Mouse (Mus musculus) forebrain, embryonic 14.5 days (tissue): ENCODE measurements around the gene Wbp4. TPM values are rescaled to one million over a fixed set of nuclear protein-coding genes. Genes with fewer than 3 reads are reported as not detected.
"Not testable (repeated sequence)": the region's sequence is repeated elsewhere in the genome, so short reads cannot be mapped to it uniquely, and the experiment has no call there.

ENCODE experiments used
- ATAC-seq: fragments of 200-750 bp; cut with Nextera tagmentation; 2 replicates; pipeline ENCODE4 v1.8.0; 2017; ENCODE audit warnings: mild to moderate bottlenecking, moderate library complexity
- DNase-seq: peaks from one replicate; pipeline ENCODE4 v3.0.0-alpha.2; 2015; ENCODE audit warnings: low spot score
- H3K27ac ChIP-seq: fragments of 300-500 bp; sonication (generic); 2 replicates; pipeline ENCODE4 v1.5.1; 2014; ENCODE audit warnings: low read depth, mild to moderate bottlenecking, control low read depth, low read length, moderate library complexity
- H3K27me3 ChIP-seq: fragments of 300-500 bp; sonication (generic); replicated peaks from 2 replicates; pipeline ENCODE4 v1.6.1; 2014; ENCODE audit warnings: low read length, control low read depth, mixed read lengths; ENCODE audit not compliant: control insufficient read depth, insufficient read depth
- H3K36me3 ChIP-seq: fragments of 300-500 bp; sonication (generic); 2 replicates; pipeline ENCODE4 v1.6.1; 2014; ENCODE audit warnings: low read length, control low read depth; ENCODE audit not compliant: control insufficient read depth, insufficient read depth
- H3K4me1 ChIP-seq: fragments of 300-500 bp; sonication (generic); 2 replicates; pipeline ENCODE4 v1.6.1; 2014; ENCODE audit warnings: antibody characterized with exemption, low read length, control low read depth; ENCODE audit not compliant: control insufficient read depth, insufficient read depth
- H3K4me2 ChIP-seq: fragments of 300-500 bp; sonication (generic); 2 replicates; pipeline ENCODE4 v1.6.1; 2014; ENCODE audit warnings: mild to moderate bottlenecking, control low read depth, low read length
- H3K4me3 ChIP-seq: fragments of 300-500 bp; sonication (generic); 2 replicates; pipeline ENCODE4 v1.5.1; 2014; ENCODE audit warnings: low read depth, low read length, control low read depth
- H3K9ac ChIP-seq: fragments of 300-500 bp; sonication (generic); 2 replicates; pipeline ENCODE4 v1.6.1; 2014; ENCODE audit warnings: mild to moderate bottlenecking, low read length, control low read depth, moderate library complexity
- H3K9me3 ChIP-seq: fragments of 300-500 bp; sonication (generic); replicated peaks from 2 replicates; pipeline ENCODE4 v1.6.1; 2016; ENCODE audit warnings: low read length, control low read depth, mixed read lengths; ENCODE audit not compliant: control insufficient read depth
- WGBS: fragments of 180-500 bp; shearing (Covaris S2); extraction: QIAGEN DNeasy Blood & Tissue Kit; methylation state at CpG from one replicate; pipeline ENCODE4 v1.1.7; 2014; 5-methylcytosine and 5-hydroxymethylcytosine counted together
- polyA plus RNA-seq: library from polyadenylated mRNA; unstranded; fragments of >200 nt; fragmentation: Nextera tagmentation; extraction: Ambion mirVana; gene quantifications from 2 replicates; pipeline ENCODE4 v1.2.1, GENCODE M21; 2014

The Wbp4 gene
- 43.9 and 48.6 TPM in 2 replicates for polyA plus RNA-seq

DNA sequence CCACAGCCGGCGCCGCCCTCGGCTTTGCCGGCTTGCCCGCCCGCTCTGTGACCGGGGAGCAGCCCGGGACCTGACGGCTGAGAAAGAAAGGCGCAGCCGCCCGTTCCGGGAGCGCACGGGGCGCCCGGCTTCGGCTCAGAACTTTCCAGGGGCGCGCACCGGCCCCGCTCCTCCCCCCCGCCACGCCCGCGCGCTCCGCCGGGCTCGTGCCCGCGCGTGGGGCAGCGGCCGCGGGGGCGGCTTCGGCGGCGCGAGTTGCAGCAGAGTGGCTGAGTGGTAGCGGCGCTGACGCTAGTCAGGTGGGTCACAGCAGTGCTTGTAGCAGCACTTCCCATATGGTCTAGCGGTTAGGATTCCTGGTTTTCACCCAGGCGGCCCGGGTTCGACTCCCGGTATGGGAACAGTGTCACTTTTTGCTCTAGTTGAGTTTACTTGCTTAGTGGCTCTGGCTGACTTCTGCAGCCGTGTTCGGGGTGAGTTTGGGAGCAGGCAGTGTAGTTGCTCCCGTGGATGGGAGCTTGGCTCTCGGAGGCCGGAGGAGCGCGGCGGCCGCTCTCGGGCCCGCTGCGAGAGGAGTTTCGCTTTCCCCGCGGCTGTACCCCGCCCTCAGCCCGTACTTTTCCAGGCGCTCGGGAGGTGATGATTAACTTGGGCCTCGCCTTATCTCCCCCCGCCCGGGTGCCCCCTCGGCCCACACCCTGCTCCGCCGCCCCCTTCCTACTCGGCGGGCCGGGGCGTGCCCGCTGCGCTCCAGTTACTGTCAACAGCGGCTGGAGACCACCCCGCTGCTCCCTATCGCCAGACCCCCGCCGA lies at the start of gene Wbp4:
TSS of gene Wbp4 (minus strand) at position 182 of the 813 bp plus-strand sequence.
- DNase-seq (peak; percentile 96), ATAC-seq (peak; percentile 95)
- peak within 1 kb of the TSS; percentile 100 for H3K27ac ChIP-seq
- H3K36me3 ChIP-seq, result peaks cover 21% of the 10 kb centered on the region
- H3K4me3 ChIP-seq, result peak within 1 kb of the TSS; percentile 92
- peak within 1 kb of the TSS; percentile 63 for H3K4me2 ChIP-seq
- H3K9ac ChIP-seq, result peak within 1 kb of the TSS; percentile 98
- H3K27me3 ChIP-seq, result no peaks in the 10 kb centered on the region
- peaks cover 19% of the 10 kb centered on the region for H3K4me1 ChIP-seq
- under 1% methylated on average over 76 of the region's 86 CpGs for WGBS
- H3K9me3 ChIP-seq, result no peaks in the 10 kb centered on the region

DNA sequence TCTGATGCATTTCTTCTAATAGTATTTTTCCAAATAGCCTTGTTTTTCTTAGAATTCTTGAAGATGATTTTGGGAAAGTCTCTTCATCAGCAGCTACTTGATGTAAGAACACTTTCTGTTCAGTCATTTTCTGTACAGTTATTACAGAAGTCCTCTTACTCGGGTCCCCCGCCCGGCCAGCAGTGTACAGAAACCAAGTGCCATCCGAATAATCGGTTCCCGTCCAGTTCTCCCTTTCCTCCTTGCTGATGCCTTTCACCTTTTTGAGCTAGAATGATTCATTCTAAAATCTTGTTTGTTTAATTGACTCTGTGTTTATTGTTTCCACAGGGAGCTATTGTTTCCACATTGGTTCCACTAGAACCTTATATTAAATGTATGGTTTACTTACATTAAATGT lies 49.4 kb upstream of the Wbp4 start:
- DNase-seq (no peak), ATAC-seq (no peak)
- no peak overlapping the region for H3K27ac ChIP-seq
- no peaks in the 10 kb centered on the region for H3K27me3 ChIP-seq
- H3K9me3 ChIP-seq, result no peaks in the 10 kb centered on the region
- H3K4me2 ChIP-seq, result no peak overlapping the region
- no peaks in the 10 kb centered on the region for H3K4me1 ChIP-seq
- 90% methylated on average over 6 of the region's 6 CpGs for WGBS
- no peak overlapping the region for H3K9ac ChIP-seq
- H3K4me3 ChIP-seq, result no peak overlapping the region
- H3K36me3 ChIP-seq, result no peaks in the 10 kb centered on the region

DNA sequence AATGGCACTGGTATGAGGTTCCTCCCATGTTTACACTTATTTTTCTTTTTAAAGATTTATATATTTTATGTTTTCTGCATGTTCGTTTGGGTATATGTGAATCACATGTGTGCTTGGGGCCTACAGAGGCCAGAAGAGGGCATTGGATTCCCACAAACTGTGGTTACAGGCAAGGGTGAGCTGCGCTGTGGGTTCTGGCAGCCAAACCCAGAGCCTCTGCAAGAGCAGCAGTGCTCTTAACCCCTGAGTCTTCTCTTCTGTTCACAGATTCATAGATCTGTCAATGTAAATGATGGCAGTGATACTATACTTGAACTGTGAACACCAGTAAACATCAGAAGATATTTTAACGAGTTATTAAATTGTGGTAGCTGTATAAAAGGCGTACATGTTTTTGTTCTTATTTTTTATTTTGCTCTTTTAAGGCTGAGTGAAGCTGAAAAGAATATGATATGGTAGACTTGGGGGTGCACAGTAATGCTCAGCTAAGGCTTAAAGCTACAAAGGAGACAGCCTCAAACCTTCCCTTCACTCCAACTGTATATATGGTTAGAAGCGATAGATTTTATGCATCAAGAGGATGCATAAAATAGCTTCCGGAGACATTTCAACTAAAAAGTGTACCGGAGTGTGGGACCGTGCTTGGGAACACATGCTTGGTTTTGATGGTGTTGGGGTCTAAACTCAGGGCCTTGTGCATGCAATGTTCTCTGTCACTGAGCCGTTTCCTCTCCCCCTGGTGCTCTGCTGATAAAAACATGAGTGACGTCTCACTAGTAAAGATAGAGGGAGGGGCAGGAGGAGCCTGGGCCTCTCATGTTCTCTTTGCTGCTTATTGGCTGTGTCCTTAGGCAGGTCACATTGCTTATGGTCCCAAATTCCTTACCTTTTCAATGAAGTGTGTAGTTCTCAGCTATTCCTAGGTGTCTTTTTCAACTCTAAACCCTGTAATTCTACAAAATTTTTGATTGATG lies 48.5 kb upstream of the Wbp4 start:
- Histone ChIP-seq H3K9ac (no peak overlapping the region), H3K27ac (no peak overlapping the region), H3K27me3 (no peaks in the 10 kb centered on the region), H3K36me3 (no peaks in the 10 kb centered on the region), H3K4me3 (no peak overlapping the region), H3K4me1 (no peaks in the 10 kb centered on the region), H3K9me3 (no peaks in the 10 kb centered on the region), H3K4me2 (no peak overlapping the region)
- WGBS, result 85% methylated on average over 10 of the region's 10 CpGs
- no peak for DNase-seq
- no peak for ATAC-seq

GRCm38 (mm10) chr14:79527704-79528103 lies 46.4 kb upstream of the Wbp4 start:
- Histone ChIP-seq H3K4me1 (no peaks in the 10 kb centered on the region), H3K27ac (no peak overlapping the region), H3K4me2 (no peak overlapping the region), H3K9ac (no peak overlapping the region), H3K36me3 (no peaks in the 10 kb centered on the region), H3K27me3 (no peaks in the 10 kb centered on the region), H3K9me3 (no peaks in the 10 kb centered on the region), H3K4me3 (no peak overlapping the region)
- DNase-seq, result no peak
- no peak for ATAC-seq
- 73% methylated on average over 6 of the region's 6 CpGs for WGBS

- not testable (repeated sequence) for ATAC-seq, DNase-seq, H3K27me3 ChIP-seq, H3K4me1 ChIP-seq, H3K9me3 ChIP-seq, H3K4me3 ChIP-seq, H3K36me3 ChIP-seq, H3K27ac ChIP-seq, H3K4me2 ChIP-seq, H3K9ac ChIP-seq
- 91% methylated on average over 12 of the region's 12 CpGs for WGBS
These were observed 44.8 kb upstream of the Wbp4 start for GRCm38 (mm10) chr14:79526106-79526505.

DNA sequence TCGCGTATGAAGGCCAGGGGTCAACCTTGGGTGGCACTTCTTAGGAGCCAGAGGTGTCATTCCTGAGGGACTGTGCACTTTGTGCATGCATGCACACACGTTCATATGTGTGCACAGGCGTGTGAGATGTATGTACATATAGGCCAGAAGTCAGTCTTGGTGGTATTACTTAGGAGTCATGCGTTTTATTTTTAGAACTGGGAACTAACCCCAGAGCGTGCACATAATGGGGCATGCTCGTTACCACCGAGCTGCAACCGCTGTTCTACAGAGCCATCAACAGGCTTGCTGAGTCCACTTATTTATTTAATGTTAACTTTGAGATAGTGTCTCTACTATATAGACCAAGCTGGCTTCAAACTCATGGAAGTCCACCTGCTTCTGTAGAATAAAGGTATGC lies 41.1 kb upstream of the Wbp4 start:
- Histone ChIP-seq H3K27ac (no peak overlapping the region), H3K36me3 (no peaks in the 10 kb centered on the region), H3K9ac (no peak overlapping the region), H3K4me1 (no peaks in the 10 kb centered on the region), H3K27me3 (no peaks in the 10 kb centered on the region), H3K4me2 (no peak overlapping the region), H3K4me3 (no peak overlapping the region), H3K9me3 (no peaks in the 10 kb centered on the region)
- DNase-seq (no peak), ATAC-seq (no peak)
- 89% methylated on average over 9 of the region's 9 CpGs for WGBS

DNA sequence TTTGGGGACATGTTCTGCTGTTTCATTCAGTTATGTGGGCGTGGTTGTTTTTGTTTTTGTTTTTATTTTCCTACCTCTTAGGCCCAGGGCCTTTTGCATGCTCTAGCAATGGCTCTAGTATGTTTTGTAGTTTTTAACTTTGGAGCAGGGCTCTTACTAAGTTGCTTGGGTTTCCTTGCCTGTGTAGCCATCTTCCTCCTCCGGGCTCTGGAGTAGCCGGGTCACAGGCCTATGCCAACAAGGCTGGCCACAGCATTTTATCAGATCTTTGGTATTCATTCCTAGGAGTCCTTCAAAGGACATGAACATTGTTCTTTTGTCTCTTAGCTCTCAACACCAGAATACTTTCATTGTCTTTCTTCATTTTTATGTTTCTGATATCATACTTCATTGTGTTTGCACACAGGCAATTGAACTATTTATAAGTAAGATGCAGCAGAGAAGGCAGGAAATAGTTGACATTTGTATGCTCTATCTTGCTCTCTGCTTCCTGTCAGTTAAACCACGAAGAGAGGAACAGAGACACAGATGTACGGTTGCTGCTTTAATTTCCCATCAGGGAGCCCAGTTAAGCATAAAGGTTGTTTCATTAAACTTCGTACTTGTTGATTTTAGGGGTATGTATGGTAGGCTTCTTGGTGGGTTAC lies 40.3 kb upstream of the Wbp4 start:
- no peak for DNase-seq

DNA sequence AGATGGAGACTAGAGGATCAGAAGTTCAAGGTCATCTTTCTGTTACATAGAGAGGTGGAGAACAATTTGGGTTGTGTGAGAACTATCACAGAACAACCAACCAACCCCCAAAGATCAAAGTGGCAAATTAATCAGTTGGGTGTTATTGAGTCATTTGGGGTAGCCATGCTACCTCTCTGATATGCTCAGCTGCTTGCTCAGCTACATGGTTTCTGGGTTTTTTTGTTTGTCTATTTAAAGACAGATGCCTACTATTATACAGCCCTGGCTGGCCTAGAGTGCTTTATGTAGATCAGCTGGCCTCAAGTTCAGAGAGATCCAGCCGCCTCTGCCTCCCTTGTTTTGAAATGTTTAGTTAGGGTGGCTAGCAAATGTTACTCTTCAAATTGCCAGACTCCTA lies 39.7 kb upstream of the Wbp4 start:
- DNase-seq (no peak), ATAC-seq (no peak)
- 83% methylated on average over 1 of the region's 1 CpGs for WGBS
- Histone ChIP-seq H3K4me2 (no peak overlapping the region), H3K27me3 (no peaks in the 10 kb centered on the region), H3K36me3 (no peaks in the 10 kb centered on the region), H3K9me3 (no peaks in the 10 kb centered on the region), H3K4me3 (no peak overlapping the region), H3K27ac (no peak overlapping the region), H3K4me1 (no peaks in the 10 kb centered on the region), H3K9ac (no peak overlapping the region)

More for the DNA sequence above, 40.3 kb upstream of the Wbp4 start:
- H3K9me3 ChIP-seq, result no peaks in the 10 kb centered on the region
- H3K9ac ChIP-seq, result no peak overlapping the region
- no peaks in the 10 kb centered on the region for H3K36me3 ChIP-seq
- H3K4me2 ChIP-seq, result no peak overlapping the region
- 86% methylated on average over 6 of the region's 6 CpGs for WGBS
- H3K27me3 ChIP-seq, result no peaks in the 10 kb centered on the region
- H3K4me3 ChIP-seq, result no peak overlapping the region
- H3K27ac ChIP-seq, result no peak overlapping the region
- ATAC-seq, result no peak
- H3K4me1 ChIP-seq, result no peaks in the 10 kb centered on the region
